ENCODE assay signal across 10 mouse cellular contexts in genomic region chr8:87837266-87837665, GRCm38 (mm10).
DNase-seq lines count a peak whose midpoint lies in the region; ATAC-seq and TF ChIP-seq lines count a peak whose summit lies in the region.
"Had no signal": no experiment of that assay in that cellular context is flagged by ENCODE, and none has a peak within 500 bp of the region (broad histone marks: within the 10 kb centered on the region; RNA-seq: fewer than 3 reads in every experiment).

No protein-coding gene starts in this region.

- H3K36me3 ChIP-seq in forebrain, embryonic 16.5 days (ENCODE audit: control insufficient read depth, insufficient read depth), result no peaks in the 10 kb centered on the region
- peaks cover 7% of the 10 kb centered on the region for H3K36me3 ChIP-seq in limb, embryonic 13.5 days
- no peaks in the 10 kb centered on the region for H3K36me3 ChIP-seq in stomach, embryonic 16.5 days (ENCODE audit: control insufficient read depth, insufficient read depth, low read length)

- no peaks in the 10 kb centered on the region for H3K9me3 ChIP-seq in forebrain, embryonic 16.5 days (ENCODE audit: control insufficient read depth, low read length)
- H3K9me3 ChIP-seq in limb, embryonic 13.5 days, result no peaks in the 10 kb centered on the region
- H3K9me3 ChIP-seq in stomach, embryonic 16.5 days (replicated peaks; ENCODE audit: control insufficient read depth, low read length), result no peaks in the 10 kb centered on the region

- peak; percentile 3 for ATAC-seq in forebrain, embryonic 16.5 days
- ATAC-seq in limb, embryonic 13.5 days (ENCODE audit: low FRiP score, low read depth), result peak; percentile 17; the same call in 1 of the 2 replicates
- peak; percentile 10; the same call in 1 of the 2 replicates for ATAC-seq in stomach, embryonic 16.5 days (ENCODE audit: insufficient read depth, low FRiP score)

- intact Hi-C loops in left cerebral cortex, adult 2 months (cut with DNase I), result no loop called here
- intact Hi-C loops in left cerebral cortex, postnatal 4 days (cut with DNase I), result loop anchor here (10.0 kb wide), 1 partner anchor 118 kb away; the partner anchor contains the start of gene Zfp423

- H3K4me1 ChIP-seq in forebrain, embryonic 16.5 days (replicated peaks; ENCODE audit: control insufficient read depth, insufficient read depth, low read length), result peaks cover 59% of the 10 kb centered on the region
- H3K4me1 ChIP-seq in limb, embryonic 13.5 days, result peaks cover 81% of the 10 kb centered on the region
- peaks cover 43% of the 10 kb centered on the region for H3K4me1 ChIP-seq in stomach, embryonic 16.5 days (ENCODE audit: control insufficient read depth, insufficient read depth, low read length)
- H3K4me1 ChIP-seq in cerebellum, adult 2 months (ENCODE audit: control insufficient read depth, insufficient read depth, low read length), result no peaks in the 10 kb centered on the region

- H3K4me3 ChIP-seq in left cerebral cortex, adult 2 months, result peak overlapping the region; percentile 11; the same call in 1 of the 2 replicates
- H3K4me3 ChIP-seq in forebrain, embryonic 16.5 days (replicated peaks; ENCODE audit: low read length), result peak overlapping the region; percentile 5; the same call in 1 of the 2 replicates
- peak overlapping the region; percentile 15; the same call in 1 of the 2 replicates for H3K4me3 ChIP-seq in limb, embryonic 13.5 days
- no peak overlapping the region for H3K4me3 ChIP-seq in stomach, embryonic 16.5 days (replicated peaks; ENCODE audit: low read length)
- no peak overlapping the region for H3K4me3 ChIP-seq in cerebellum, adult 2 months (replicated peaks; ENCODE audit: insufficient read depth, low read depth, low read length)

- no peak overlapping the region for H3K9ac ChIP-seq in forebrain, embryonic 16.5 days (replicated peaks; ENCODE audit: low read depth, low read length)
- peak overlapping the region; percentile 27; the same call in 1 of the 2 replicates for H3K9ac ChIP-seq in limb, embryonic 13.5 days
- peak overlapping the region; percentile 48; the same call in 1 of the 2 replicates for H3K9ac ChIP-seq in stomach, embryonic 16.5 days (ENCODE audit: low read length)
- H3K9ac ChIP-seq: liver, embryonic 14.5 days had no signal

- H3K4me2 ChIP-seq in forebrain, embryonic 16.5 days (ENCODE audit: low read length), result peak overlapping the region; percentile 35
- peak overlapping the region; percentile 54 for H3K4me2 ChIP-seq in limb, embryonic 13.5 days (replicated peaks)
- H3K4me2 ChIP-seq in stomach, embryonic 16.5 days (ENCODE audit: low read depth, low read length), result peak overlapping the region; percentile 31

- TF ChIP-seq POLR2A in cerebellum, adult 2 months (IDR thresholded peaks at IDR 0.05; ENCODE audit: borderline replicate concordance, insufficient read depth, low read length), result no peak

- no peaks in the 10 kb centered on the region for H3K27me3 ChIP-seq in forebrain, embryonic 16.5 days (replicated peaks; ENCODE audit: control insufficient read depth, insufficient read depth, low read length)
- no peaks in the 10 kb centered on the region for H3K27me3 ChIP-seq in limb, embryonic 13.5 days
- no peaks in the 10 kb centered on the region for H3K27me3 ChIP-seq in stomach, embryonic 16.5 days (ENCODE audit: control insufficient read depth, insufficient read depth, low read length)
- no peaks in the 10 kb centered on the region for H3K27me3 ChIP-seq in cerebellum, adult 2 months (ENCODE audit: control insufficient read depth, insufficient read depth, low read length)

- H3K27ac ChIP-seq in left cerebral cortex, adult 2 months, result no peak overlapping the region
- H3K27ac ChIP-seq in forebrain, embryonic 16.5 days (ENCODE audit: low read length), result peak overlapping the region; percentile 84
- H3K27ac ChIP-seq in limb, embryonic 13.5 days, result peak overlapping the region; percentile 93
- peak overlapping the region; percentile 66 for H3K27ac ChIP-seq in stomach, embryonic 16.5 days (ENCODE audit: low read length)
- H3K27ac ChIP-seq in cerebellum, adult 2 months (ENCODE audit: insufficient read depth, low read length), result no peak overlapping the region
- H3K27ac ChIP-seq: liver, embryonic 14.5 days had no signal

- no peak for DNase-seq in left cerebral cortex, adult 2 months (ENCODE audit: extremely low spot score in 1 of 2, low spot score in 2 of 2)
- no peak for DNase-seq in left cerebral cortex, postnatal 4 days
- DNase-seq in cerebellum, adult 2 months, result no peak
- DNase-seq in liver, result no peak
- DNase-seq: adrenal gland, adult 8-10 months; cerebellum, adult 9-11 months had no signal

- TF ChIP-seq CTCF in left cerebral cortex, adult 2 months (IDR thresholded peaks at IDR 0.05), result no peak
- no peak for TF ChIP-seq CTCF in cerebellum, adult 2 months (IDR thresholded peaks at IDR 0.05; ENCODE audit: borderline replicate concordance, insufficient read depth, low read depth, low read length)

- 10% methylated on average over 6 of the region's 6 CpGs for WGBS in forebrain, embryonic 16.5 days
- 10% methylated on average over 6 of the region's 6 CpGs for WGBS in limb, embryonic 13.5 days
- 30% methylated on average over 6 of the region's 6 CpGs for WGBS in stomach, embryonic 16.5 days
- WGBS in cerebellum, adult 2 months, result 59% methylated on average over 6 of the region's 6 CpGs

Comparison
In these comparisons a context has a peak if more than half of its experiments do, and no peak if none do; other contexts are left out.
1. H3K27ac ChIP-seq: peak in forebrain, embryonic 16.5 days (single experiment), limb, embryonic 13.5 days (single experiment) and stomach, embryonic 16.5 days (single experiment); none in left cerebral cortex, adult 2 months (single experiment) and cerebellum, adult 2 months (single experiment).
2. H3K4me3 ChIP-seq: peak in left cerebral cortex, adult 2 months (single experiment), forebrain, embryonic 16.5 days (single experiment) and limb, embryonic 13.5 days (single experiment); none in stomach, embryonic 16.5 days (single experiment) and cerebellum, adult 2 months (single experiment).
3. Peak in every context shown above with its lines, with median percentiles within 50 percentile points of each other: ATAC-seq and H3K4me2 ChIP-seq.